Mouse (Mus musculus) lung, adult 2 months (tissue): Measurements from ENCODE around the gene Ccdc40.

Experiments
- CTCF ChIP-seq: fragments of 200-500 bp; IDR thresholded peaks from 2 replicates; pipeline ENCODE4 v1.5.1; 2011; ENCODE audit warnings: mild to moderate bottlenecking, low read length, control low read depth; ENCODE audit not compliant: insufficient read depth
- POLR2A ChIP-seq: fragments of 200-500 bp; IDR thresholded peaks from 2 replicates; pipeline ENCODE4 v1.6.1; 2011; ENCODE audit warnings: low read depth, mild to moderate bottlenecking, control low read depth, low read length, borderline replicate concordance; ENCODE audit errors: extremely low read depth

DNA sequence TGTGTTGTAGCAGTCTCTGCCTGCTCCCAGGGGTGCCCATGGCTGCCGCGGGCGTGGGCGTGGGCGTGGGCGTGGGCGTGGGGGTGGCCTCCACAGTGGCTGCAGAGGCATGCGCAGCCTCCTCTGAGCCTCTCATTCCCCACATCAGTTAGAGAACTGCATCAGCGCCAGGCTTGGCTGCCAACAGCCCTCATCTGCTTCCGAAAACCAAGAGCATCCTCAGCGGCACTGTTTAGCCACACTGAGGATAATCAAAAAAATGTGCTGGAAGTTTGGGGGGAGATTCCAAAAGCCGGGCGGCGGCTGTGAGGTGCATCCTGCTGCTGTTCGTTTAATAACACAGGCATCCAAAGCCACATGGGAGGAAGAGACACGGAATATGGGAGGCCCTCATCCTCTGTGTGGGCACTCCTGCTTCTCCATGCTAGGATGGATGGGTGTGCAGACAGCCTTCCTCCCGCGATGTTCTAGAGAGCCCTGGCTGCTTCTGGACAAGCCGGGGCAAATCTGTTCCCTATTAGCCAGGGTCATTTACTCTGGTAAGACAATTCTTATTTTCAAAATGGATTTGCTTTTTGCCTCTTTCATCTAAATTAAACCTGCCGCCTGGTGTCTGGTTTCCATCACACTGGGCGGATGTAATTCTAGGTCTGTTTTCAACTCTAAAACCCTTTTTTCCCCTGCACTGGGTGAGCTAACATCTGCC is 16.6 kb upstream of the Ccdc40 start:
- no peak for TF ChIP-seq CTCF
- no peak for TF ChIP-seq POLR2A
